Mouse (Mus musculus) erythroblast, embryonic 14.5 days (primary cell): ENCODE measurements around the gene Prm1. TPM values are rescaled to one million over a fixed set of nuclear protein-coding genes. Genes with fewer than 3 reads are reported as not detected.
"Not testable (repeated sequence)": the region's sequence is repeated elsewhere in the genome, so short reads cannot be mapped to it uniquely, and the experiment has no call there.

ENCODE experiments used
- H3K27me3 ChIP-seq: 2 replicates; pipeline ENCODE4 v1.6.1; 2012; ENCODE audit warnings: inconsistent platforms; ENCODE audit not compliant: control insufficient read depth
- H3K36me3 ChIP-seq: 2 replicates; pipeline ENCODE4 v1.6.1; 2012; ENCODE audit warnings: mild to moderate bottlenecking, inconsistent platforms; ENCODE audit not compliant: control insufficient read depth
- H3K4me1 ChIP-seq: 2 replicates; pipeline ENCODE4 v1.6.1; 2012; ENCODE audit warnings: inconsistent platforms; ENCODE audit not compliant: control insufficient read depth
- H3K4me3 ChIP-seq: replicated peaks from 2 replicates; pipeline ENCODE3; 2012; ENCODE audit warnings: moderate library complexity, mild to moderate bottlenecking, inconsistent platforms
- H3K9me3 ChIP-seq: 2 replicates; pipeline ENCODE4 v1.6.1; 2012; ENCODE audit warnings: low read length, inconsistent platforms, mixed read lengths; ENCODE audit not compliant: control insufficient read depth
- GATA1 ChIP-seq: IDR thresholded peaks from 2 replicates; pipeline ENCODE4 v1.6.1; 2012; ENCODE audit warnings: low read length, inconsistent platforms, mixed read lengths
- TAL1 ChIP-seq: IDR thresholded peaks from 3 replicates; pipeline ENCODE4 v1.6.1; 2012; ENCODE audit warnings: low read length, inconsistent platforms, mixed read lengths
- polyA plus RNA-seq: library from polyadenylated mRNA; stranded (reverse); fragments of >175 nt; gene quantifications from 2 replicates; pipeline ENCODE4 v1.2.3, GENCODE M21; 2012

Prm1 gene
- not detected in 2 replicates for polyA plus RNA-seq

DNA sequence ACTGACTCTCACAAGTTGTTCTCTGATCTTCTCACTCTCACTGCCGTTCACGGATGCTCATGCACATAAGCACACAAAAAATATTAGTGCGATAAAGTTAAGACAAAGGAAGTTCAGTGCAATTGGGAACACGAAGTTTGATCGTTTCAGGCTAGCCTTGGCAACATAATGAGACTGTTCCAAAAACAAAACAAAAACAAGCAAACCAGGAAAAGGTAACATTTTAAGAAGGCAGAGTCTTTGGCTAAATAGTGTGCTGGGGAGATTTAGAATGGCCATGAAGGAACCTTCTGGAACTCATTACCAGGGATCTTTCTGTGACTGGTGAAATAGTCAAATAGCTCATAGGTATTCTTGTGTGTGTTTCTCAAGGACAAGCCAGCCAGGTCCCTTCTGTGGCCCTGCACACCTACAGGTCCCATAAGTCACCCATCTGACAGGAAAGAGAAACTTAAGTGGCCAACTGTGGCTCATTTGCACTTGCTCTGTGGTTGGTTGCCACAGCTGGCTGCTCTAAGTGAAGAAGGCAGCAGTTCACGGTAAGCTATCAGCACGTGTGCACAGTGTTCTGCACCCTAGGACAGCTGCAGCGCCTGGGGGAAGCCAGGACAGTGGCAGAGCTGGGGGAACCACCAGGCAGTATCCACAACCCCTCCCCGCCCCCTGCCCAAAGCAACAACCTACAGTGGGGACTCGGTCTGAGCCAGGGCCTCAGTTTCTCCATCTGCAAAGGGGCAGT, at the start of gene Prm1:
TSS of gene Prm1 (minus strand) at position 51 of the 739 bp plus-strand sequence.
- H3K9me3 ChIP-seq: no peaks in the 10 kb centered on the region
- TF ChIP-seq TAL1 (no peak), GATA1 (no peak)
- peaks cover 3% of the 10 kb centered on the region for H3K27me3 ChIP-seq
- peaks cover 1% of the 10 kb centered on the region; the same call in 1 of the 2 replicates for H3K4me1 ChIP-seq
- no peaks in the 10 kb centered on the region for H3K36me3 ChIP-seq
- no peak within 1 kb of the TSS for H3K4me3 ChIP-seq

GRCm38 (mm10) chr16:10852216-10852615, 46.6 kb upstream of the Prm1 start:
- not testable (repeated sequence) for H3K4me1 ChIP-seq, H3K36me3 ChIP-seq, H3K9me3 ChIP-seq, H3K4me3 ChIP-seq, H3K27me3 ChIP-seq

GRCm38 (mm10) chr16:10850905-10851304, 45.3 kb upstream of the Prm1 start:
- Histone ChIP-seq H3K36me3 (peaks cover 2% of the 10 kb centered on the region; the same call in 1 of the 2 replicates), H3K27me3 (no peaks in the 10 kb centered on the region)
- no peak for TF ChIP-seq TAL1
- no peak for TF ChIP-seq GATA1

DNA sequence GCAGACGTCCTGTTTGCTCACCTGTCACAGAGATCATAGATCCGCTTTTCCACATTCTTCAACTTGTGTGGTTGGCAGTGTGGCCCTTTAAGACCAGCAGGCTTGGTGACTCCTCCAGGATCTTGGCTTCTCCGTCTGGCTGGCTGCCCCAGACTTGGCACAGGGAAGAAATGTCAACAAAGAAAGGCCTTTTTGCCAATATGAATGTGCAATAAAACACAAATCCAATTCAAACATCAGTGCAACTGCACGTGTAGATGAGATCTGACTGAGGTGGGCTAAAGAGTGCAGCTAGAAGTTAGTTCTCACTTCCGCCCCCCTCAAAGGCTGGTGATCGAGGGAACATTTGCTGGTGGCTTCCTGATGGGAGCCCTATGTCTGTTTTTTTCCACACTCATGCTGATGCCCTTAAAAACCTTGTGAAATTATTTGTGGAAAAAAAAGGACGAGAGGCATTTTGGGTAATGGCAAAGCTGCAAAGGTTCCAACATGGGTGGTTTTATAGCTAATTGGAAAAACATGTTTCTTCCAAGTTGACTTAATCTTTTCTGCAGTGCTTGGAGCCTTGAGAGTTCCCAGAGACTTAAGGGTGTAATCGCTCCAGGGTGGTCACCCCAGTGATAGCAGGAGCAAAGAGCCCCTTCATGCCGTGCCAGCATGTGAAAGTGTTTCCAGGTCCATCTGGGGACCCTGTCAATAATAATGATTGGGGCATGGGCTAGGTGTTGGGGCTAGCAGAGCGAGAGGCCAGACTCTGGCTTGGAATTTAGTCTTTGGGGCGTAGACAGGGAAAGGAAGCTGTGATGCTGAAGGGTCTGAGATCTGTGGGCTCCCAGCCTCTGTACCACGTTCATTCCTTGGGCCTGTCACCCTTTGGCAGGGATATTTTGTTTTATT, 44.6 kb upstream of the Prm1 start:
- H3K36me3 ChIP-seq: peaks cover 2% of the 10 kb centered on the region; the same call in 1 of the 2 replicates
- H3K4me1 ChIP-seq: no peaks in the 10 kb centered on the region
- H3K27me3 ChIP-seq: no peaks in the 10 kb centered on the region
- TF ChIP-seq GATA1 (no peak), TAL1 (no peak)
- no peaks in the 10 kb centered on the region for H3K9me3 ChIP-seq
- H3K4me3 ChIP-seq: no peak overlapping the region

More at GRCm38 (mm10) chr16:10850905-10851304, 45.3 kb upstream of the Prm1 start:
- no peaks in the 10 kb centered on the region for H3K4me1 ChIP-seq
- no peaks in the 10 kb centered on the region for H3K9me3 ChIP-seq
- no peak overlapping the region for H3K4me3 ChIP-seq

DNA sequence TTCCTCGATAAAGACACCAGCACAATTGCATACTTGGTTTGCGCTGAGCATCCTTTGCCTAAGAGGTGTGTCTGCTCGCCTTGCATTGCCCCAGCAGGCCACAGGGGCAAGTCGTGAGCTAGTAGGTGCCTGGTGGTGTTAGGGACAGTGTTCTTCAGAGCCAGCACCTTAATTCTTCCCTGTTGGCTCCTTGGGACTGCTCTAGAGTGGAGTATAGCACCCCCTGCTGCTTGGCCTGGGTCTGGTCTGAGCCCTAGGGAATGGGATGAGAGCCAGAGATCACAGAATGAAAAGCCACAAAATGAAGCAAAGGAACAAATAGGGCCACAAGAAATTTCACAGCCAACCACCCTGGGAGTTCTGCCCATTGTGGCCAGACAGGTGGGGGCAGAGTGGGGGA, 40.9 kb upstream of the Prm1 start:
- peaks cover 2% of the 10 kb centered on the region; the same call in 1 of the 2 replicates for H3K36me3 ChIP-seq
- peaks cover 6% of the 10 kb centered on the region for H3K4me1 ChIP-seq
- H3K27me3 ChIP-seq: peaks cover 12% of the 10 kb centered on the region
- TF ChIP-seq TAL1 (no peak), GATA1 (no peak)
- H3K9me3 ChIP-seq: no peaks in the 10 kb centered on the region
- no peak overlapping the region for H3K4me3 ChIP-seq

DNA sequence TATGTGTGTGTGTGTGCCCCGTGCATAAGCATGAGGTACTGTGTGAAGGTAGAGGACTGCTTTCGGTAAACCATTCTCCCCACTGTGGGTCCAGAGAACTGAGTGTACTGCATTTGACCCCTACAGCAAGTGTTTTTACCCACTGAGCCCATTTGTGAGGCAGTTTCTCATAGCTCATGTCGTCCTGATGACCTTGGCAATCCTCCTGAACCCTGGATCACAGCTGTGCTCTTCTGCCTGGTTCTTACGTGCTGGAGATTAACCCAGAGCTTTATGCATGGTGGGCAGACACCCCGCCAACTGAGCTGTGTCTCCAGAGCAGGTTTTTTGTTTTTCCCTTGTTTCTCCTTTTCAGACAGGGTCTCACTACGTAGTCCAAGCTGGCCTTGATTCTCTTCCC, 40.3 kb upstream of the Prm1 start:
- Histone ChIP-seq H3K27me3 (peaks cover 12% of the 10 kb centered on the region), H3K9me3 (no peaks in the 10 kb centered on the region)

GRCm38 (mm10) chr16:10844319-10844670, 38.7 kb upstream of the Prm1 start:
- Histone ChIP-seq H3K4me3 (no peak overlapping the region), H3K27me3 (peaks cover 12% of the 10 kb centered on the region), H3K4me1 (peaks cover 6% of the 10 kb centered on the region), H3K36me3 (peaks cover 15% of the 10 kb centered on the region), H3K9me3 (no peaks in the 10 kb centered on the region)
- TF ChIP-seq TAL1 (no peak), GATA1 (no peak)

More for the DNA sequence above, 40.3 kb upstream of the Prm1 start:
- Histone ChIP-seq H3K4me1 (peaks cover 6% of the 10 kb centered on the region), H3K36me3 (peaks cover 6% of the 10 kb centered on the region), H3K4me3 (no peak overlapping the region)
- no peak for TF ChIP-seq TAL1

- Histone ChIP-seq H3K4me1 (peaks cover 6% of the 10 kb centered on the region), H3K4me3 (no peak overlapping the region), H3K36me3 (peaks cover 15% of the 10 kb centered on the region), H3K9me3 (no peaks in the 10 kb centered on the region), H3K27me3 (peaks cover 12% of the 10 kb centered on the region)
- TF ChIP-seq TAL1 (no peak), GATA1 (no peak)
Measured at GRCm38 (mm10) chr16:10843486-10844318, 38.1 kb upstream of the Prm1 start.
